Mouse (Mus musculus) ES-Bruce4 (cell line): ENCODE data around the gene Aars2. TPM values are rescaled to one million over a fixed set of nuclear protein-coding genes. Genes with fewer than 3 reads are reported as not detected.

Source experiments
- H3K27ac ChIP-seq: 2 replicates; pipeline ENCODE4 v1.5.1; 2012; ENCODE audit warnings: low read length, inconsistent platforms; ENCODE audit not compliant: insufficient read depth
- H3K27me3 ChIP-seq: 2 replicates; pipeline ENCODE4 v1.6.1; 2012; ENCODE audit warnings: mild to moderate bottlenecking, low read length, inconsistent platforms; ENCODE audit not compliant: control insufficient read depth, poor library complexity, insufficient read depth, severe bottlenecking
- H3K36me3 ChIP-seq: 2 replicates; pipeline ENCODE4 v1.6.1; 2012; ENCODE audit warnings: inconsistent platforms, mild to moderate bottlenecking, low read length, moderate library complexity; ENCODE audit not compliant: control insufficient read depth, poor library complexity, insufficient read depth, severe bottlenecking
- H3K4me1 ChIP-seq: one replicate; pipeline ENCODE4 v1.8.1; 2011; ENCODE audit warnings: low read length; ENCODE audit not compliant: control insufficient read depth, insufficient read depth
- H3K4me3 ChIP-seq: 2 replicates; pipeline ENCODE4 v1.5.1; 2011; ENCODE audit warnings: low read depth, mild to moderate bottlenecking, low read length
- H3K9ac ChIP-seq: 2 replicates; pipeline ENCODE4 v1.6.1; 2012; ENCODE audit warnings: low read depth, mild to moderate bottlenecking, inconsistent platforms; ENCODE audit not compliant: poor library complexity, severe bottlenecking
- H3K9me3 ChIP-seq: replicated peaks from 2 replicates; pipeline ENCODE4 v1.6.1; 2012; ENCODE audit warnings: mild to moderate bottlenecking, low read length, inconsistent platforms; ENCODE audit not compliant: control insufficient read depth, poor library complexity, insufficient read depth, severe bottlenecking
- CTCF ChIP-seq: IDR thresholded peaks from one replicate; pipeline ENCODE4 v1.8.1; 2011; ENCODE audit warnings: low read depth, low read length
- EP300 ChIP-seq: IDR thresholded peaks from 2 replicates; pipeline ENCODE4 v1.6.1; 2011; ENCODE audit warnings: low read depth, low read length; ENCODE audit not compliant: insufficient read depth
- POLR2A ChIP-seq: IDR thresholded peaks from one replicate; pipeline ENCODE4 v1.8.1; 2011; ENCODE audit warnings: low read length; ENCODE audit not compliant: insufficient read depth
- polyA plus RNA-seq: library from polyadenylated mRNA; stranded (reverse); fragments of >200 nt; gene quantifications from 2 replicates; pipeline ENCODE4 v1.2.4, GENCODE M21; 2011; ENCODE audit warnings: low read depth; ENCODE audit not compliant: missing spikeins, insufficient read depth, insufficient read length

The Aars2 gene
- polyA plus RNA-seq, 1 experiment, result 18.1 TPM

DNA sequence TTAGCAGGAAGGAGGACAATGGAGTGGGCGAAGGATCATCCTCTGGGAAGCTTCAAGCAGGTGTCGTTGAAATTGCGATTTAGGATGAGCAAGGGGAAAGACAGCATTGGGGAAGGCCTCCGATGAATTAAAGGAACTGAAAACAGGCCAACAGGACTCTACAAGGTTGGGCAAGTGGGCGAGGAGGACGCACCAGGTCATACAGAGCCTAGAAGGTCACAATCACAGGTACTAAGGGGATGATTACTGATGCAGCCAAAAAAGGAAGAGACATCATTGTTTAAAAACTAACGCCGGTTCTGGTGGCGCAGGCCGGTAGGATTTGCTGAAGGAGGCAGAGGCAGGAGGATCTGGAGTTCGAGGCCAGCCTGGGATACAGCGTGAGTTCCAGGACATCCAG is 56.6 kb downstream of the Aars2 start:
- TF ChIP-seq EP300, result no peak
- TF ChIP-seq POLR2A, result no peak
- no peak for TF ChIP-seq CTCF
- H3K9me3 ChIP-seq, result no peaks in the 10 kb centered on the region
- H3K4me1 ChIP-seq, result no peaks in the 10 kb centered on the region
- H3K36me3 ChIP-seq, result peaks cover 22% of the 10 kb centered on the region
- no peak overlapping the region for H3K27ac ChIP-seq
- no peak overlapping the region for H3K9ac ChIP-seq
- no peaks in the 10 kb centered on the region for H3K27me3 ChIP-seq
- H3K4me3 ChIP-seq, result no peak overlapping the region

DNA sequence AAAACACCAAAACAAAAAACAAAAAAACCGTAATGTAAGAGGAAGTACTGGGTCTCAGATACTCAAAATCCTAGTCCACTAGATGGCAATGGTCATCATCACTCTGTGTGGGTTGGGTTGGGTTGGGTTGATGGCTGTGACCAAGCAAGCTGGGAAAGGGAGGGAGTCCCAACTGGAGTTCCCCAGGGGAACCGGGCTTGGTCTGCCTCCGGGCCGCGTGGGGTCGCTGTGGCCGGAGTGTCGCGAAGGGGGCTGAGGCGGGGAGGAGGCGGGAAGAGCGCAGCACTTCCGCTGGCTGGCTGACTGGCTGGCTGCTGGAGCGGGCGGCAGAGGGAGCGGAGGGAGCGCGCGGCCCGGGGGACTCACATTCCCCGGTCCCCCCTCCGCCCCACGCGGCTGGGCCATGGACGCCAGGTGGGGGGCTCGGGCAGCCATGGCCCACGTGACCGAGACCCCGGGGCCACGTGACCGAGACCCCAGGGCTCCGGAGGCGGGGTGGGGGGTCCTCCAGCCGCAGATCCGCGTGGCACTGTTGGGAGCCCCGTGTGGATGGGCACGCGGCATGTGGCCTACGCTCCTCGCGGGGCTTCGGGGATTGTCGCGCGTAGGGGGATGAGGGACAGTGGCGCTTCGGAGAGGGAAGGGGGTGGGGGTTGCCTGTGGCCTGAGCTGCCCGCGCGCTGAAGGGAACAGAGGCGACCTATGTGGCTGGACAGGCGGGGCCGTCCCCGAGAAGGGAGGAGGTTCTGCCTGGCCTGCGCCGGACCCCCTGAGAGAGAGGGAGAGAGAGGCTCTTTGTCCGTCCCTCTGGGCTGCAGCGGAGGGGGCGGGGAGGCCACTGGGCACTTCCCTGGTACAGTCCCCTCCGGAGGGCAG is 57.3 kb downstream of the Aars2 start, which contains the start of gene Slc35b2:
Slc35b2 (plus strand) TSS at position 220 of the 876 bp plus-strand sequence.
- Histone ChIP-seq H3K4me1 (no peaks in the 10 kb centered on the region), H3K27me3 (no peaks in the 10 kb centered on the region), H3K9ac (peak within 1 kb of the TSS; percentile 86), H3K9me3 (no peaks in the 10 kb centered on the region), H3K27ac (no peak within 1 kb of the TSS), H3K36me3 (peaks cover 28% of the 10 kb centered on the region), H3K4me3 (peak within 1 kb of the TSS; percentile 85)
- TF ChIP-seq CTCF, result peak; percentile 85
- peak; percentile 60; the same call in 1 of the 2 replicates for TF ChIP-seq EP300
- TF ChIP-seq POLR2A, result peak; percentile 32

DNA sequence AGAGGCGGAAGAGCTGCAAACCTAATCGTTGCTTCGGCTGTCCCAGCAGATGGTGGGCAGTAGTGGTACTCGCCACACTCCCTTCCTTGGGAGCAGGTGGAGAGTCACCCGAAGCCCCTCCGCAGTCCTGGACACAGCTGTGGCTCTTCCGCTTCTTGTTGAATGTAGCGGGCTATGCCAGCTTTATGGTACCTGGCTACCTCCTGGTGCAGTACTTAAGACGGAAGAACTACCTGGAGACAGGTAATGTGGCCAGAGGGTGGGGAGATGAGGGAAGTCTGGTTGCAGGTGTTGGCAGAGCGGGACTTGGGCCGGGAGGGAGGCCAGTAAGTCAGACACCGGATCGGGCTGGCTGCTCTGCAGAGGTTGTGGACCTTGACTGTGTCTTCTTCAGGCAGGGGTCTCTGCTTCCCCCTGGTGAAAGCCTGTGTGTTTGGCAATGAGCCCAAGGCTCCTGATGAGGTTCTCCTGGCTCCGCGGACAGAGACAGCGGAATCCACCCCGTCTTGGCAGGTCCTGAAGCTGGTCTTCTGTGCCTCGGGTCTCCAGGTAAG is 58.0 kb downstream of the Aars2 start:
- no peaks in the 10 kb centered on the region for H3K9me3 ChIP-seq
- H3K27ac ChIP-seq, result no peak overlapping the region
- peak overlapping the region; percentile 85 for H3K4me3 ChIP-seq
- H3K4me1 ChIP-seq, result no peaks in the 10 kb centered on the region
- TF ChIP-seq POLR2A (no peak), EP300 (no peak), CTCF (no peak)
- H3K36me3 ChIP-seq, result peaks cover 35% of the 10 kb centered on the region
- H3K27me3 ChIP-seq, result no peaks in the 10 kb centered on the region
- H3K9ac ChIP-seq, result peak overlapping the region; percentile 86

DNA sequence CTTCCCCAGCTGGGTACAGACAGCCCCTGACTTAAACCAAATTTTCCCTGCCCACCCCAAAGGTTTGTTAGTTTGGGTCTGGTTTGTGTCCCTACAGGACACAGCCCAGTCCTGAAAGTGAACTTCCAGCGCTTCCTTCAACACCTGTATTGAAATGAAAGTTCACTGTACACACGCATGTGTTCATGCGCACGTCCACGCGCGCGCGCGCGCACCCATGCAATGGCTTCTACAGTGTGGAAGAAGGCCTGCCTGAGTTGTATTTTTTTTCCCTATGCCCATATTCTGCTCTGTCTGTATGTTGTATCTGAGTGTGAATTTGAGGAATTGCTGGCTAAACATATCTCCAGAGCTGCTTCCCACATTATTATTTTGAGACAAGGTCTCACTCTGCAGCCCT is 58.5 kb downstream of the Aars2 start:
- Histone ChIP-seq H3K4me1 (no peaks in the 10 kb centered on the region), H3K9me3 (no peaks in the 10 kb centered on the region), H3K27me3 (no peaks in the 10 kb centered on the region), H3K27ac (no peak overlapping the region), H3K9ac (peak overlapping the region; percentile 86), H3K36me3 (peaks cover 40% of the 10 kb centered on the region), H3K4me3 (peak overlapping the region; percentile 85)
- TF ChIP-seq POLR2A (no peak), CTCF (no peak), EP300 (no peak)

DNA sequence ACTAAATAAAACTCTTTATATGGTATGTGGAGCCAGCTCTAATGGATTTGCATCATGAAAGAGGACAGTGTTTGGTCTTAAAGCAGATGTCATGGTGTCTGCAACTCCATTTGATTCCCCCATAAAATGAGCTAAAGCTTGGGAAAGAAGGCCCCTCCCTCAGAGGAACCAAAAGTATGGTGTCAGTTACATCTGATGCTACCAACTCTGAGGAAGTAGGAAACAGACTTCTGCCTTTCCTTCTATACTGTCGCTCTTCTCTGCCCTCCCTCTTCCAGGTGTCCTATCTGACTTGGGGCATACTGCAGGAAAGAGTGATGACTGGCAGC is 59.4 kb downstream of the Aars2 start:
- no peak overlapping the region for H3K4me3 ChIP-seq
- no peak overlapping the region for H3K9ac ChIP-seq
- peaks cover 49% of the 10 kb centered on the region for H3K36me3 ChIP-seq
- no peak for TF ChIP-seq EP300
- no peak for TF ChIP-seq POLR2A
- no peak for TF ChIP-seq CTCF
- H3K27ac ChIP-seq, result no peak overlapping the region
- no peaks in the 10 kb centered on the region for H3K9me3 ChIP-seq
- no peaks in the 10 kb centered on the region for H3K4me1 ChIP-seq
- no peaks in the 10 kb centered on the region for H3K27me3 ChIP-seq
